Mouse (Mus musculus) heart, embryonic 14.5 days (tissue): ENCODE data around the gene Cpz. TPM values are rescaled to one million over a fixed set of nuclear protein-coding genes. Genes with fewer than 3 reads are reported as not detected.

ENCODE experiments used
- ATAC-seq: fragments of 200-750 bp; cut with Nextera tagmentation; 2 replicates; pipeline ENCODE4 v1.8.0; 2017; ENCODE audit warnings: low read depth, moderate TSS enrichment; ENCODE audit not compliant: insufficient number of reproducible peaks, insufficient read depth, low FRiP score
- H3K27ac ChIP-seq, 2 experiments: fragments of 200-500 bp in 1 of 2; fragments of 300-500 bp in 1 of 2; sonication (generic) in 1 of 2; replicated peaks in 1 of 2; 2 replicates each; pipeline ENCODE4 v1.5.1; 2012 to 2014; ENCODE audit warnings: low read depth in 2 of 2, low read length in 2 of 2, control low read depth in 1 of 2, mild to moderate bottlenecking in 1 of 2, mixed read lengths in 1 of 2; ENCODE audit not compliant: control insufficient read depth in 1 of 2, insufficient read depth in 1 of 2
- H3K27me3 ChIP-seq: fragments of 300-500 bp; sonication (generic); 2 replicates; pipeline ENCODE4 v1.6.1; 2014; ENCODE audit warnings: mild to moderate bottlenecking, low read length, control low read depth; ENCODE audit not compliant: control insufficient read depth, insufficient read depth
- H3K36me3 ChIP-seq: fragments of 300-500 bp; sonication (generic); 2 replicates; pipeline ENCODE4 v1.6.1; 2014; ENCODE audit warnings: mild to moderate bottlenecking, control low read depth, low read length, mixed read lengths; ENCODE audit not compliant: control insufficient read depth, insufficient read depth
- H3K4me1 ChIP-seq, 2 experiments: fragments of 200-500 bp in 1 of 2; fragments of 300-500 bp in 1 of 2; sonication (generic) in 1 of 2; 2 replicates each; pipeline ENCODE4 v1.6.1; 2012 to 2014; ENCODE audit warnings: low read length in 2 of 2, control low read depth in 1 of 2, mixed read lengths in 1 of 2; ENCODE audit not compliant: control insufficient read depth in 2 of 2, insufficient read depth in 2 of 2
- H3K4me2 ChIP-seq: fragments of 300-500 bp; sonication (generic); 2 replicates; pipeline ENCODE4 v1.6.1; 2014; ENCODE audit warnings: mild to moderate bottlenecking, low read length
- H3K4me3 ChIP-seq, 2 experiments: fragments of 200-500 bp in 1 of 2; fragments of 300-500 bp in 1 of 2; sonication (generic) in 1 of 2; 2 replicates each; pipeline ENCODE4 v1.5.1; 2012 to 2014; ENCODE audit warnings: low read length in 2 of 2, mild to moderate bottlenecking in 2 of 2, control low read depth in 1 of 2, low read depth in 1 of 2, moderate library complexity in 1 of 2; ENCODE audit not compliant: control insufficient read depth in 1 of 2, insufficient read depth in 1 of 2
- H3K9ac ChIP-seq: fragments of 300-500 bp; sonication (generic); 2 replicates; pipeline ENCODE4 v1.6.1; 2014; ENCODE audit warnings: mild to moderate bottlenecking, low read length
- H3K9me3 ChIP-seq: fragments of 300-500 bp; sonication (generic); 2 replicates; pipeline ENCODE4 v1.6.1; 2016; ENCODE audit warnings: low read length, control low read depth; ENCODE audit not compliant: control insufficient read depth
- WGBS: fragments of 180-500 bp; shearing (Covaris S2); extraction: QIAGEN DNeasy Blood & Tissue Kit; methylation state at CpG from one replicate; pipeline ENCODE4 v1.1.7; 2014; 5-methylcytosine and 5-hydroxymethylcytosine counted together
- polyA plus RNA-seq: library from polyadenylated mRNA; unstranded; fragments of >200 nt; fragmentation: Nextera tagmentation; extraction: Ambion mirVana; gene quantifications from 2 replicates; pipeline ENCODE4 v1.2.1, GENCODE M21; 2014

Cpz gene
- polyA plus RNA-seq, 1 experiment from 2014 or later, result 8.1 TPM

DNA sequence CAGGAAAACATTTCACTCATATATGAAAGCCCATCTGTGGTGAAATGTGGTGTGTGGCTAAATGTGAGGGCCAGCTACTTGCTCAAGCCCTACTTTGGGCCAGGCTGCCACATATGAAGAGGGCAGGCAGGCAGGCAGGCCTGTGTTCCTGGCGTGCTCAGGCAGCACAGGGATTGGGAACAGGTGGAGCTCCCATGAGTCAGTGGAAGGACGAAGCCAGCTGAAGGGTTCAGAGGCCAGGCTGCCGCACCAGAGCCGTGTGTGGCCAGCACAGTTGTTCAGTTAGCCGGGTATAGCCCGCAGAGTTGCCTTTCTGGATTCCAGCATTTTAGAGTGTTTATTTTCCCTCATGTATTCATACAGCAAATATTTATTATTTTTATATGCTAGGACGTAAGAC lies 68.1 kb downstream of the Cpz start:
- 77% methylated on average over 7 of the region's 7 CpGs for WGBS
- no peaks in the 10 kb centered on the region for H3K36me3 ChIP-seq
- H3K27me3 ChIP-seq, result peaks cover 15% of the 10 kb centered on the region
- H3K4me2 ChIP-seq, result no peak overlapping the region
- no peak overlapping the region for H3K27ac ChIP-seq
- no peak overlapping the region for H3K4me3 ChIP-seq
- H3K4me1 ChIP-seq, result no peaks in the 10 kb centered on the region
- H3K9ac ChIP-seq, result no peak overlapping the region
- ATAC-seq, result no peak
- H3K9me3 ChIP-seq, result no peaks in the 10 kb centered on the region; the same call in 1 of the 2 replicates

DNA sequence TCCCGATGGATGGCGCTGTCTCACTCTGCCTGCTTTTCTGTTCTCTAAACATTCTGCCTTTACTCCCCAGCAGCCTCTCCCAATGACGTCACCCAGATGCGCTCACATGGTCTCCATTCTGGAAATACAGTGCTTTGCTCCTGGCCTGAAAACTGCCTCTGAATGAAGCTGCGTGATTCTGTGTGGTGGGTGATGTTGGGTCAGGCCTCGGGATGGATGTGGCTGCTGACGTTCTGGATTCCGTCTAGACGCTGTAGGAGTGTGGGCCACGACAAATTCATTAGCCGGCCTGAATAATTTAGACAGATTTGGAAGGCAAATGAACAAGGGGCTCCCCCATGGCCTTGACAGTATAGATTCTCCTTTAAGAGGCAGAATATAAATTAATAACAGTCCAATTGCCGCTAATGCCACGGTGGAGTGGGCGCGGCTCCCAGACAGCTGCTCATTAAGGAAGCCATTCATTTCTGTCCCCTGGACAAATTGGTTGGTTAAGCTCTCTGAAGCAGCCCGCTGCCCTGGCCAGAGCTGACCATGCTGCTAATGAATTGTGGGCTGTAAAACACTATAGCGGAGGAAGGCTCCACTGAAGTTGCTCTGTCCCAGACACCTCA lies 71.2 kb downstream of the Cpz start:
- Histone ChIP-seq H3K27me3 (peaks cover 26% of the 10 kb centered on the region), H3K36me3 (no peaks in the 10 kb centered on the region), H3K9me3 (no peaks in the 10 kb centered on the region), H3K4me3 (no peak overlapping the region), H3K27ac (no peak overlapping the region), H3K4me1 (no peaks in the 10 kb centered on the region), H3K4me2 (no peak overlapping the region), H3K9ac (no peak overlapping the region)
- WGBS, result 70% methylated on average over 17 of the region's 17 CpGs
- no peak for ATAC-seq

Other genes with a start within 250 kb of the Cpz start
- gene Adra2c, start 247.4 kb downstream of the Cpz start, polyA plus RNA-seq, result 0.05 and 0.09 TPM in 2 replicates
- gene Hmx1, start 136.6 kb downstream of the Cpz start, polyA plus RNA-seq, result not detected in 2 replicates
- gene Trmt44, start 49.4 kb upstream of the Cpz start, polyA plus RNA-seq, result 4.7 and 5.0 TPM in 2 replicates
- 13.6 and 13.8 TPM in 2 replicates for gene Acox3, start 57.3 kb upstream of the Cpz start, polyA plus RNA-seq
- 7.6 and 7.8 TPM in 2 replicates for gene Htra3, start 154.1 kb upstream of the Cpz start, polyA plus RNA-seq
- gene Sh3tc1, start 214.3 kb upstream of the Cpz start, polyA plus RNA-seq, result 6.3 and 7.8 TPM in 2 replicates
- gene Ablim2, start 232.2 kb upstream of the Cpz start, polyA plus RNA-seq, result 3.7 and 4.0 TPM in 2 replicates